Mouse (Mus musculus) intestine, postnatal 0 days (tissue): ENCODE results near the gene 9130019O22Rik. TPM values are rescaled to one million over a fixed set of nuclear protein-coding genes. Genes with fewer than 3 reads are reported as not detected.

ENCODE experiments used
- ATAC-seq: fragments of 200-750 bp; cut with Nextera tagmentation; 2 replicates; pipeline ENCODE4 v1.8.0; 2017; ENCODE audit warnings: mild to moderate bottlenecking, moderate TSS enrichment, moderate library complexity
- H3K27ac ChIP-seq: fragments of 300-500 bp; sonication (generic); 2 replicates; pipeline ENCODE4 v1.5.1; 2014; ENCODE audit warnings: mild to moderate bottlenecking, low read depth, low read length, moderate library complexity
- H3K27me3 ChIP-seq: fragments of 300-500 bp; sonication (generic); replicated peaks from 2 replicates; pipeline ENCODE4 v1.6.1; 2014; ENCODE audit warnings: low read length, mixed read lengths; ENCODE audit not compliant: control insufficient read depth, insufficient read depth
- H3K36me3 ChIP-seq: fragments of 300-500 bp; sonication (generic); 2 replicates; pipeline ENCODE4 v1.6.1; 2014; ENCODE audit warnings: mild to moderate bottlenecking, moderate library complexity; ENCODE audit not compliant: control insufficient read depth, insufficient read depth
- H3K4me1 ChIP-seq: fragments of 300-500 bp; sonication (generic); replicated peaks from 2 replicates; pipeline ENCODE4 v1.6.1; 2014; ENCODE audit warnings: antibody characterized with exemption, low read length, mixed read lengths; ENCODE audit not compliant: control insufficient read depth, insufficient read depth
- H3K4me2 ChIP-seq: fragments of 300-500 bp; sonication (generic); replicated peaks from 2 replicates; pipeline ENCODE4 v1.6.1; 2014; ENCODE audit warnings: low read depth, mild to moderate bottlenecking, moderate library complexity
- H3K4me3 ChIP-seq: fragments of 300-500 bp; sonication (generic); 2 replicates; pipeline ENCODE4 v1.5.1; 2014; ENCODE audit warnings: low read depth, low read length
- H3K9ac ChIP-seq: fragments of 300-500 bp; sonication (generic); 2 replicates; pipeline ENCODE4 v1.6.1; 2014; ENCODE audit warnings: mild to moderate bottlenecking, low read depth, low read length
- H3K9me3 ChIP-seq: fragments of 300-500 bp; sonication (generic); 2 replicates; pipeline ENCODE4 v1.6.1; 2016; ENCODE audit warnings: mixed run types; ENCODE audit not compliant: control insufficient read depth
- CTCF ChIP-seq: sonication (generic); IDR thresholded peaks from 2 replicates; pipeline ENCODE4 v1.5.1; 2016; ENCODE audit warnings: low read depth, mild to moderate bottlenecking, control low read depth, antibody characterized with exemption, moderate library complexity
- WGBS: fragments of 180-500 bp; shearing (Covaris S2); extraction: QIAGEN DNeasy Blood & Tissue Kit; methylation state at CpG from one replicate; pipeline ENCODE4 v1.1.7; 2014; 5-methylcytosine and 5-hydroxymethylcytosine counted together
- polyA plus RNA-seq: library from polyadenylated mRNA; unstranded; fragments of >200 nt; fragmentation: Nextera tagmentation; extraction: Ambion mirVana; gene quantifications from 2 replicates; pipeline ENCODE4 v1.2.1, GENCODE M21; 2015

The 9130019O22Rik gene
- polyA plus RNA-seq, 1 experiment from 2014 or later: 4.7 TPM

DNA sequence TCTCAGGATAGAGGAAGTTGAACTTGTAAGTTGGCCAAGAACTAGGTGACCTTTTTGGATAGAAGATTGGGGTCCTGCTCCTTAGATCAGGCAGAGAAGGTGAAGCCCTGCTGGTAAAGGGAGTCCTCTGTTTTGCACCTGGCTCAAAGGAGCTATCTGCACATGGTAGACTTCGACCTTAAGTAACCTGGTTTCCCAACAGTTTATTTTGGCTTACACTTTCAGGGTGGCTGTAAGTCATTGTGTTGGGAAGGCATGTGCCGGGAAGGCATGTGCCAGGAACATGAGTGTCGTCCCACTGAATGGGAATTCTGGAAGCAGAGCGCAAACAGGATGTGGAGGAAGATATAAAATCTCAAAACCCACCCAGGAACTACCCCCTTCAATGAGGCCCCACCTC lies 51.4 kb downstream of the 9130019O22Rik start:
- TF ChIP-seq CTCF: no peak
- no peaks in the 10 kb centered on the region for H3K9me3 ChIP-seq
- no peak overlapping the region for H3K4me3 ChIP-seq
- no peak overlapping the region for H3K9ac ChIP-seq
- H3K27me3 ChIP-seq: no peaks in the 10 kb centered on the region
- H3K27ac ChIP-seq: no peak overlapping the region
- H3K36me3 ChIP-seq: no peaks in the 10 kb centered on the region
- H3K4me1 ChIP-seq: no peaks in the 10 kb centered on the region
- no peak for ATAC-seq
- H3K4me2 ChIP-seq: no peak overlapping the region
- 84% methylated on average over 4 of the region's 4 CpGs for WGBS

DNA sequence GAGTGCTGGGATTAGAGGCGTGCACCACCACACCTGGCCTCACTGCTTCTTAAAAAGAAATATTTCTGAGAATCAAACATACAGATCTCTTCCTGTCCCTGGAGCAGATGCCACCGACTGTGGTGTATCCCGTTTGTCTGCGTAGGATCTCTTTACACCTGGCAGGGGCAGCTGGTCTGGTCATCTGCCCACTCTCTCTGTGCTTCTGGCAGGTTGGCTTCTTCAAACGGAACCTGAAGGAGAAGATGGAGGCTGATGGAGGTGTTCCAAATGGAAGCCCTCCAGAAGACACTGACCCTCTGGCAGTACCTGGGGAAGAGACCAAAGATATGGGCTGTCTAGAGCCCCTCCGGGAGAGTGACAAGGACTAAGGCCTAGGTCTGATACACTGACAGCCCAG lies 53.7 kb downstream of the 9130019O22Rik start:
- whole genome bisulfite sequencing: 89% methylated on average over 6 of the region's 6 CpGs
- H3K27me3 ChIP-seq: no peaks in the 10 kb centered on the region

More for the DNA sequence above, 53.7 kb downstream of the 9130019O22Rik start:
- no peak overlapping the region for H3K27ac ChIP-seq
- no peaks in the 10 kb centered on the region for H3K4me1 ChIP-seq
- no peak overlapping the region for H3K9ac ChIP-seq
- H3K4me2 ChIP-seq: no peak overlapping the region
- no peak overlapping the region for H3K4me3 ChIP-seq
- no peaks in the 10 kb centered on the region for H3K9me3 ChIP-seq
- no peak for TF ChIP-seq CTCF
- H3K36me3 ChIP-seq: no peaks in the 10 kb centered on the region
- no peak for ATAC-seq

Other genes starting within 250 kb of the 9130019O22Rik start
- 0.09 and 0.13 TPM in 2 replicates for gene Spn, start 249.3 kb downstream of the 9130019O22Rik start, polyA plus RNA-seq
- 29.2 and 30.2 TPM in 2 replicates for gene Cd2bp2, start 191.1 kb downstream of the 9130019O22Rik start, polyA plus RNA-seq
- gene Tbc1d10b, start 178.7 kb downstream of the 9130019O22Rik start, polyA plus RNA-seq: 15.0 and 17.1 TPM in 2 replicates
- gene Mylpf, start 178.3 kb downstream of the 9130019O22Rik start, polyA plus RNA-seq: 10.7 and 12.3 TPM in 2 replicates
- 7.4 and 7.6 TPM in 2 replicates for gene Zfp553, start 154.1 kb downstream of the 9130019O22Rik start, polyA plus RNA-seq
- 6.3 and 6.6 TPM in 2 replicates for gene Sept1, start 154.0 kb downstream of the 9130019O22Rik start, polyA plus RNA-seq
- gene Zfp771, start 142.9 kb downstream of the 9130019O22Rik start, polyA plus RNA-seq: 17.6 and 19.8 TPM in 2 replicates
- gene Dctpp1, start 126.5 kb downstream of the 9130019O22Rik start, polyA plus RNA-seq: 75.2 and 80.9 TPM in 2 replicates
- gene Sephs2, start 113.1 kb downstream of the 9130019O22Rik start, polyA plus RNA-seq: 335 and 364 TPM in 2 replicates
- gene Itgal, start 90.9 kb downstream of the 9130019O22Rik start, polyA plus RNA-seq: 0.69 and 0.87 TPM in 2 replicates
- gene Zfp768, start 41.6 kb downstream of the 9130019O22Rik start, polyA plus RNA-seq: 16.3 and 18.0 TPM in 2 replicates
- 7.3 and 9.0 TPM in 2 replicates for gene Zfp747, start 11.1 kb downstream of the 9130019O22Rik start, polyA plus RNA-seq
- 6.8 and 8.0 TPM in 2 replicates for gene E430018J23Rik, start 6.5 kb upstream of the 9130019O22Rik start, polyA plus RNA-seq
- gene Zfp764, start 19.7 kb upstream of the 9130019O22Rik start, polyA plus RNA-seq: 4.8 and 5.2 TPM in 2 replicates
- 18.6 and 22.0 TPM in 2 replicates for gene Zfp688, start 34.9 kb upstream of the 9130019O22Rik start, polyA plus RNA-seq
- 2.2 and 2.6 TPM in 2 replicates for gene Zfp689, start 62.0 kb upstream of the 9130019O22Rik start, polyA plus RNA-seq
- 31.5 and 33.9 TPM in 2 replicates for gene Prr14, start 72.4 kb upstream of the 9130019O22Rik start, polyA plus RNA-seq
- 8.1 and 9.4 TPM in 2 replicates for gene Fbrs, start 92.0 kb upstream of the 9130019O22Rik start, polyA plus RNA-seq
- gene Srcap, start 124.8 kb upstream of the 9130019O22Rik start, polyA plus RNA-seq: 12.3 and 12.5 TPM in 2 replicates
- 5.0 and 6.6 TPM in 2 replicates for gene Gm42715, start 132.4 kb upstream of the 9130019O22Rik start, polyA plus RNA-seq
- gene Tmem265, start 174.2 kb upstream of the 9130019O22Rik start, polyA plus RNA-seq: 1.9 and 3.8 TPM in 2 replicates
- 25.1 and 25.7 TPM in 2 replicates for gene Phkg2, start 186.2 kb upstream of the 9130019O22Rik start, polyA plus RNA-seq
- 3.0 and 3.1 TPM in 2 replicates for gene Ccdc189, start 201.4 kb upstream of the 9130019O22Rik start, polyA plus RNA-seq
- gene Rnf40, start 201.6 kb upstream of the 9130019O22Rik start, polyA plus RNA-seq: 16.7 and 20.6 TPM in 2 replicates
- gene Zfp629, start 228.6 kb upstream of the 9130019O22Rik start, polyA plus RNA-seq: 3.0 and 3.8 TPM in 2 replicates